Comparison of ENCODE assay signal across 13 mouse cellular contexts in the genomic region with DNA sequence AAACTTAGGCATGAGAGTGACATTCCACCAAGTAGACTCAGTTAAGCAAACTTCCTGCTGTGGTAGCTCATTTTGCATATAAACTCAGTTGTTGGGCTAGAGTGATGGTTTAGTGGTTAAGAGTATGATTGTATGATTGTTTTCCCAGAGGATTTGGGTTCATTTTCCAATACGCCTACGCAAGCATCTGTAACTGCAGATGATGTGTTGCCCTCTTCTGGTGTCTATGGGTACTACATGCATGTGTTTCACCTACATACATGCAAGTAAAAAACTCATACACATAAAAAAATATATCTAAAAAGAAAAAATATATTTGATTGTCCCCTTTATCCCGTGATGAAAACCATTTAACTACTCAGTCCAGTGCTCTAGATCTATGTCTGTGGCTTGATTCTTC.
DNase-seq lines count a peak whose midpoint lies in the region; ATAC-seq and TF ChIP-seq lines count a peak whose summit lies in the region.
"Had no signal": no experiment of that assay in that cellular context is flagged by ENCODE, and none has a peak within 500 bp of the region (broad histone marks: within the 10 kb centered on the region; RNA-seq: fewer than 3 reads in every experiment).

No protein-coding gene starts in this region.

- no peaks in the 10 kb centered on the region for H3K4me1 ChIP-seq in forebrain, postnatal 0 days (ENCODE audit: insufficient read depth)
- no peaks in the 10 kb centered on the region for H3K4me1 ChIP-seq in forebrain, embryonic 16.5 days (replicated peaks; ENCODE audit: control insufficient read depth, insufficient read depth, low read length)
- no peaks in the 10 kb centered on the region for H3K4me1 ChIP-seq in limb, embryonic 11.5 days (ENCODE audit: control insufficient read depth, insufficient read depth, low read length)
- H3K4me1 ChIP-seq in limb, embryonic 10.5 days: no peaks in the 10 kb centered on the region
- H3K4me1 ChIP-seq in E14TG2a.4 (replicated peaks; ENCODE audit: low read depth, low read length): no peaks in the 10 kb centered on the region
- H3K4me1 ChIP-seq: forebrain, embryonic 13.5 days; heart, embryonic 15.5 days; liver, embryonic 15.5 days had no signal

- no peak overlapping the region for H3K4me3 ChIP-seq in forebrain, postnatal 0 days (ENCODE audit: low read depth, low read length)
- no peak overlapping the region for H3K4me3 ChIP-seq in forebrain, embryonic 16.5 days (replicated peaks; ENCODE audit: low read length)
- H3K4me3 ChIP-seq in limb, embryonic 11.5 days (ENCODE audit: low read depth, low read length): no peak overlapping the region
- H3K4me3 ChIP-seq in limb, embryonic 10.5 days: no peak overlapping the region
- no peak overlapping the region for H3K4me3 ChIP-seq in E14TG2a.4 (replicated peaks; ENCODE audit: low read length)
- H3K4me3 ChIP-seq: forebrain, embryonic 13.5 days; heart, embryonic 15.5 days; liver, embryonic 15.5 days had no signal

- H3K4me2 ChIP-seq in forebrain, postnatal 0 days (ENCODE audit: low read depth): no peak overlapping the region
- no peak overlapping the region for H3K4me2 ChIP-seq in forebrain, embryonic 16.5 days (ENCODE audit: low read length)
- H3K4me2 ChIP-seq in limb, embryonic 11.5 days (ENCODE audit: low read depth, severe bottlenecking): no peak overlapping the region
- H3K4me2 ChIP-seq: forebrain, embryonic 13.5 days; heart, embryonic 15.5 days; liver, embryonic 15.5 days had no signal

- ATAC-seq in forebrain, postnatal 0 days: no peak
- ATAC-seq in forebrain, embryonic 16.5 days: no peak
- no peak for ATAC-seq in limb, embryonic 11.5 days (ENCODE audit: insufficient number of reproducible peaks, low FRiP score, low TSS enrichment, low read depth)
- ATAC-seq: forebrain, embryonic 13.5 days had no signal

- peak; percentile 50 for TF ChIP-seq CTCF in forebrain, postnatal 0 days (IDR thresholded peaks at IDR 0.05; ENCODE audit: low read depth)
- peak; percentile 49 for TF ChIP-seq CTCF in E14TG2a.4 (conservative IDR thresholded peaks at IDR 0.05; ENCODE audit: low read length)

- H3K36me3 ChIP-seq in forebrain, postnatal 0 days (ENCODE audit: insufficient read depth): no peaks in the 10 kb centered on the region
- no peaks in the 10 kb centered on the region for H3K36me3 ChIP-seq in forebrain, embryonic 16.5 days (ENCODE audit: control insufficient read depth, insufficient read depth)
- no peaks in the 10 kb centered on the region for H3K36me3 ChIP-seq in limb, embryonic 11.5 days (ENCODE audit: control insufficient read depth, insufficient read depth, low read length)
- no peaks in the 10 kb centered on the region for H3K36me3 ChIP-seq in limb, embryonic 10.5 days
- no peaks in the 10 kb centered on the region for H3K36me3 ChIP-seq in E14TG2a.4 (ENCODE audit: insufficient read depth, low read length)
- H3K36me3 ChIP-seq: heart, embryonic 15.5 days; liver, embryonic 15.5 days had no signal

- no peaks in the 10 kb centered on the region for H3K27me3 ChIP-seq in forebrain, postnatal 0 days (ENCODE audit: insufficient read depth, low read length)
- H3K27me3 ChIP-seq in forebrain, embryonic 16.5 days (replicated peaks; ENCODE audit: control insufficient read depth, insufficient read depth, low read length): no peaks in the 10 kb centered on the region
- no peaks in the 10 kb centered on the region for H3K27me3 ChIP-seq in limb, embryonic 11.5 days (ENCODE audit: control insufficient read depth, insufficient read depth, low read length)
- H3K27me3 ChIP-seq in limb, embryonic 10.5 days (ENCODE audit: low read depth, poor library complexity, severe bottlenecking): no peaks in the 10 kb centered on the region
- H3K27me3 ChIP-seq in E14TG2a.4 (ENCODE audit: insufficient read depth, low read length): no peaks in the 10 kb centered on the region
- H3K27me3 ChIP-seq: forebrain, embryonic 13.5 days; heart, embryonic 15.5 days; liver, embryonic 15.5 days had no signal

- H3K9ac ChIP-seq in forebrain, postnatal 0 days: no peak overlapping the region
- no peak overlapping the region for H3K9ac ChIP-seq in forebrain, embryonic 16.5 days (replicated peaks; ENCODE audit: low read depth, low read length)
- no peak overlapping the region for H3K9ac ChIP-seq in limb, embryonic 11.5 days (ENCODE audit: low read length)
- H3K9ac ChIP-seq: forebrain, embryonic 13.5 days; heart, embryonic 15.5 days; liver, embryonic 15.5 days had no signal

- peak; percentile 10 for DNase-seq in forebrain, postnatal 0 days
- peak; percentile 21 for DNase-seq in limb, embryonic 11.5 days (ENCODE audit: low spot score)
- no peak for DNase-seq in limb, embryonic 10.5 days (ENCODE audit: low spot score)
- DNase-seq in c-Kit-positive CD71-positive TER-119-negative erythroid progenitor cells, embryonic 14.5 days (ENCODE audit: low read depth): peak; percentile 0
- DNase-seq in urinary bladder, postnatal 36 days (ENCODE audit: low spot score in 2 of 2): no peak
- no peak for DNase-seq in heart, adult 8-10 months (ENCODE audit: low spot score)
- DNase-seq: right cerebral cortex, postnatal 4 days; thymus, postnatal 25 days had no signal

- H3K9me3 ChIP-seq in forebrain, postnatal 0 days (ENCODE audit: low read length): no peaks in the 10 kb centered on the region
- H3K9me3 ChIP-seq in forebrain, embryonic 16.5 days (ENCODE audit: control insufficient read depth, low read length): no peaks in the 10 kb centered on the region
- no peaks in the 10 kb centered on the region for H3K9me3 ChIP-seq in limb, embryonic 11.5 days (ENCODE audit: control insufficient read depth, low read length)
- no peaks in the 10 kb centered on the region for H3K9me3 ChIP-seq in limb, embryonic 10.5 days (replicated peaks)
- no peaks in the 10 kb centered on the region for H3K9me3 ChIP-seq in E14TG2a.4 (ENCODE audit: low read length)
- H3K9me3 ChIP-seq: forebrain, embryonic 13.5 days; heart, embryonic 15.5 days; liver, embryonic 15.5 days had no signal

- 64% methylated on average over 3 of the region's 3 CpGs for WGBS in forebrain, postnatal 0 days
- WGBS in forebrain, embryonic 16.5 days: 46% methylated on average over 3 of the region's 3 CpGs
- WGBS in limb, embryonic 11.5 days: 52% methylated on average over 3 of the region's 3 CpGs
- WGBS in limb, embryonic 10.5 days: 56% methylated on average over 3 of the region's 3 CpGs

- H3K27ac ChIP-seq in forebrain, postnatal 0 days (ENCODE audit: low read depth, low read length): no peak overlapping the region
- H3K27ac ChIP-seq in forebrain, embryonic 16.5 days (ENCODE audit: low read length): no peak overlapping the region
- no peak overlapping the region for H3K27ac ChIP-seq in limb, embryonic 11.5 days (replicated peaks; ENCODE audit: low read depth, low read length)
- H3K27ac ChIP-seq in limb, embryonic 10.5 days: no peak overlapping the region
- H3K27ac ChIP-seq: forebrain, embryonic 13.5 days; heart, embryonic 15.5 days; liver, embryonic 15.5 days had no signal

Comparison
In these comparisons a context has a peak if more than half of its experiments do, and no peak if none do; other contexts are left out.
1. DNase-seq: peak in forebrain, postnatal 0 days (single experiment), limb, embryonic 11.5 days (single experiment) and c-Kit-positive CD71-positive TER-119-negative erythroid progenitor cells, embryonic 14.5 days (single experiment); none in limb, embryonic 10.5 days (single experiment), urinary bladder, postnatal 36 days (0 of 2) and heart, adult 8-10 months (single experiment).